Mouse (Mus musculus) midbrain, embryonic 16.5 days (tissue): ENCODE data around the gene Itpripl2. TPM values are rescaled to one million over a fixed set of nuclear protein-coding genes. Genes with fewer than 3 reads are reported as not detected.

Experiments used
- polyA plus RNA-seq: library from polyadenylated mRNA; unstranded; fragments of >200 nt; fragmentation: Nextera tagmentation; extraction: Ambion mirVana; gene quantifications from 2 replicates; pipeline ENCODE4 v1.2.1, GENCODE M21; 2015

The Itpripl2 gene
- polyA plus RNA-seq, 1 experiment from 2014 or later, result 0.39 TPM

Other genes with a start within 250 kb of the Itpripl2 start
- gene Smg1, start 248.3 kb downstream of the Itpripl2 start, polyA plus RNA-seq, result 16.0 and 19.3 TPM in 2 replicates
- gene Syt17, start 43.8 kb downstream of the Itpripl2 start, polyA plus RNA-seq, result 22.5 and 25.9 TPM in 2 replicates
- gene Coq7, start 41.4 kb upstream of the Itpripl2 start, polyA plus RNA-seq, result 79.8 and 81.4 TPM in 2 replicates
- 6.3 and 7.3 TPM in 2 replicates for gene Tmc7, start 92.8 kb upstream of the Itpripl2 start, polyA plus RNA-seq
- gene Tmc5, start 105.3 kb upstream of the Itpripl2 start, polyA plus RNA-seq, result 0.18 and 0.24 TPM in 2 replicates
- 192 and 206 TPM in 2 replicates for gene Gde1, start 213.8 kb upstream of the Itpripl2 start, polyA plus RNA-seq
- gene Ccp110, start 220.6 kb upstream of the Itpripl2 start, polyA plus RNA-seq, result 33.1 and 40.4 TPM in 2 replicates
- 102 and 113 TPM in 2 replicates for gene Vps35l, start 248.3 kb upstream of the Itpripl2 start, polyA plus RNA-seq